Mouse (Mus musculus) regulatory T cell (primary cell): ENCODE measurements around the gene Osgin1.

Source experiments
- in situ Hi-C: fragments of 300-600 bp; cut with MboI, MseI; formaldehyde crosslinking; loops from one replicate; pipeline ENCODE4 v1.15.1; 2025; ENCODE audit warnings: high pct_unique_total_duplicates

The Osgin1 gene

GRCm38 (mm10) chr8:119423631-119424141 lies 10.2 kb upstream of the Osgin1 start:
- in situ Hi-C loops = no loop called here

GRCm38 (mm10) chr8:119424199-119424733 lies 9.7 kb upstream of the Osgin1 start:
- in situ Hi-C loops = no loop called here

GRCm38 (mm10) chr8:119424740-119425139 lies 9.2 kb upstream of the Osgin1 start:
- in situ Hi-C loops = loop anchor here (5.0 kb wide), 1 partner anchor 488 kb away; the partner anchor contains the start of genes Gm20388 and Usp10

- in situ Hi-C loops = loop anchor here (5.0 kb wide), 1 partner anchor 487 kb away; the partner anchor contains the start of genes Gm20388 and Usp10
These were observed 8.4 kb upstream of the Osgin1 start for GRCm38 (mm10) chr8:119425533-119425932.

- in situ Hi-C loops = loop anchor here (5.0 kb wide), 1 partner anchor 486 kb away; the partner anchor contains the start of genes Gm20388 and Usp10
These were observed 7.7 kb upstream of the Osgin1 start for GRCm38 (mm10) chr8:119426069-119426735.

GRCm38 (mm10) chr8:119427634-119428349 lies 6.1 kb upstream of the Osgin1 start:
- in situ Hi-C loops = loop anchor here (5.0 kb wide), 1 partner anchor 485 kb away; the partner anchor contains the start of genes Gm20388 and Usp10

GRCm38 (mm10) chr8:119428350-119428740 lies 5.6 kb upstream of the Osgin1 start:
- in situ Hi-C loops = loop anchor here (5.0 kb wide), 1 partner anchor 484 kb away; the partner anchor contains the start of genes Gm20388 and Usp10

- in situ Hi-C loops = loop anchor here (5.0 kb wide), 1 partner anchor 483 kb away; the partner anchor contains the start of genes Gm20388 and Usp10
These were observed 5.1 kb upstream of the Osgin1 start for GRCm38 (mm10) chr8:119428766-119429327.

GRCm38 (mm10) chr8:119429552-119429951 lies 4.4 kb upstream of the Osgin1 start:
- in situ Hi-C loops = loop anchor here (5.0 kb wide), 1 partner anchor 483 kb away; the partner anchor contains the start of genes Gm20388 and Usp10

- in situ Hi-C loops = no loop called here
These were observed 3.7 kb upstream of the Osgin1 start for GRCm38 (mm10) chr8:119430250-119430649.

- in situ Hi-C loops = no loop called here
These were observed 3.2 kb upstream of the Osgin1 start for GRCm38 (mm10) chr8:119430690-119431089.

- in situ Hi-C loops = no loop called here
These were observed 1.6 kb upstream of the Osgin1 start for GRCm38 (mm10) chr8:119432372-119432771.

GRCm38 (mm10) chr8:119434569-119434968 lies 645 bp downstream of the Osgin1 start:
- in situ Hi-C loops = no loop called here

GRCm38 (mm10) chr8:119435527-119435926 lies 1.6 kb downstream of the Osgin1 start:
- in situ Hi-C loops = no loop called here

GRCm38 (mm10) chr8:119436331-119436730 lies 2.4 kb downstream of the Osgin1 start:
- in situ Hi-C loops = no loop called here

- in situ Hi-C loops = no loop called here
These were observed 3.0 kb downstream of the Osgin1 start for GRCm38 (mm10) chr8:119436933-119437332.

- in situ Hi-C loops = no loop called here
These were observed 3.6 kb downstream of the Osgin1 start for GRCm38 (mm10) chr8:119437506-119437905.

- in situ Hi-C loops = no loop called here
These were observed 5.0 kb downstream of the Osgin1 start for GRCm38 (mm10) chr8:119438876-119439275.

GRCm38 (mm10) chr8:119439424-119439823 lies 5.5 kb downstream of the Osgin1 start:
- in situ Hi-C loops = no loop called here

GRCm38 (mm10) chr8:119439893-119440249 lies 5.9 kb downstream of the Osgin1 start:
- in situ Hi-C loops = no loop called here

GRCm38 (mm10) chr8:119440250-119440951 lies 6.5 kb downstream of the Osgin1 start:
- in situ Hi-C loops = no loop called here
